Mouse (Mus musculus) left cerebral cortex, adult 2 months (tissue): ENCODE measurements at regions not wholly inside any gene's neighbourhood (a gene's known extent, or its start where the extent isn't known, plus 50 kb on each side); places are given as distances from the start of the nearest gene placed in this dataset.

Source experiments
- DNase-seq, 2 experiments: peaks; one replicate each; pipeline ENCODE4 v3.0.0; 2021 to 2022; ENCODE audit warnings: low spot score in 2 of 2, mixed read lengths in 1 of 2; ENCODE audit errors: extremely low spot score in 1 of 2
- H3K27ac ChIP-seq: fragments of 200-600 bp; 2 replicates; pipeline ENCODE4 v1.8.1; 2022
- H3K4me3 ChIP-seq: fragments of 200-600 bp; 2 replicates; pipeline ENCODE4 v1.8.1; 2022
- CTCF ChIP-seq: fragments of 200-600 bp; IDR thresholded peaks from 2 replicates; pipeline ENCODE4 v1.8.1; 2022; ENCODE audit warnings: antibody characterized with exemption, mild to moderate bottlenecking, moderate library complexity
- intact Hi-C: fragments of 180-260 bp; cut with DNase I; formaldehyde crosslinking; loops from one replicate; pipeline ENCODE4 v1.15.1; 2025

DNA sequence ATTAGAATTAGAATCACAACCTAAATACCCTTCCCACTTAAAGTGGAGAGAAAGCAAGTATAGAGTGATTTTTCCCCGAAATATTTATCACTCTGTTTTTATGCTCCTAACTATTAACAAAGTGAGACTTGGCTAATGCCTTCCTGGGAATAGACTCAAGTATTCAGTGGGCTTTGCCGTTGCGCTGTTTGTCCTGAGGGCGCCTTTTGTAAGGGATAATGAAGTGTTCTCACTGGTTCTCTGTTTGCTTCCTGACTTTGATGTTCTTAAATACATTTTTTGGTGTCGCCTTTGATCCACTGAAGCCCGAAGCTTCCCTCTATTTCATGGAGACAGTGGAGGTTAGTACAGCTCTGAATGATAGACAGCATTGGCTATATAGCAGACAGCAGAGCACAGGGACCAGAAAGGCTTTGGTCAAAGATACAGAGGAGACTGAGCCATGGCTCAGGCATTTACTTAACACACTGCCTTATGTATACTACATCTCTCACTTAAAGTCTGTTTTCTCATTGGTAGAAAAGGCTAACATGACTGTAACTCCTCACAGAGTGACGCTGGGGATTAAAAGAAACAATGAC is 63.0 kb upstream of the Stxbp6 start:
- no peak for DNase-seq
- H3K4me3 ChIP-seq: no peak overlapping the region
- intact Hi-C loops: no loop called here
- TF ChIP-seq CTCF: no peak
- no peak overlapping the region for H3K27ac ChIP-seq

DNA sequence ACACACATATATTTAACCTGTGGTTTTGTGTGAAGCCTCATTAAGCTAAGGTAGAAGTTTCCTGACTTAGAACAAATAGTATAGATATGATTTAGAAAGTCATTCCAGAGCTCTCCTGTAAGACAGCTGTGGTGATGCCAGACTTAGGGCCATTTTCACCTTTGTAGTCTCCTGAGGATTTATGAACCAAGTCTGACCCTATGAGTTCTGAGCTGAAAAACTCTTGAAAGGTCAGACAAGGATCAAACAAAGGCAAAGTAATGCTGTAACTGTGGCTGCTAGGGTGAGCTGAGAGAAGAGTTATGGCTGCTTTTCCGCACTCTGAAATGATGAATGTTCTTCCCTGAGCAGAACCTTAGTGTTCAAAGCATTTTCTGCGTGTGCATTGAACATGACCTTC is 58.9 kb upstream of the Stxbp6 start:
- Histone ChIP-seq H3K4me3 (no peak overlapping the region), H3K27ac (no peak overlapping the region)
- no peak for DNase-seq
- TF ChIP-seq CTCF: no peak
- intact Hi-C loops: no loop called here

GRCm38 (mm10) chr12:45131139-45131538 is 56.6 kb upstream of the Stxbp6 start:
- no peak overlapping the region for H3K27ac ChIP-seq
- intact Hi-C loops: no loop called here
- no peak for TF ChIP-seq CTCF
- no peak for DNase-seq
- no peak overlapping the region for H3K4me3 ChIP-seq

DNA sequence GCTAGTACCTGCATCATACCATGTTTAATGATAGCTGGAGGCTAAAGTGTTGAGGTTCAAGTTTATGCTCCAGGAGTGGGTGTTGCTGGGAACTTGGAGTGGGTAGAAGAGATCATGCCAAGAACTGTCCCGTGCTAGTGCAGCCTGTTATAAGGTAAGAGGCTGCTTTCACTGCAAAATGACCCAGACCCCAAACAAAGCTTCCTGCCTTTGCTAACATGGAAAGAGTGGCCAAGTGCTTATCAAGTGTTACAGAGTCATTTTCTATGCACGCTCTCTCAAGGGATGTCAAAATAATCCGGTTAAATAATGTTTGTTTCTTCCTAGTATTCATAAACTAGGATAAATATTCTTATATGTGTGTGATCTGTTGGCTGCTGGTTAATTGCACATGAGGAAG is 51.4 kb upstream of the Stxbp6 start:
- H3K27ac ChIP-seq: no peak overlapping the region; the same call in 1 of the 2 replicates
- no peak for DNase-seq
- TF ChIP-seq CTCF: no peak
- H3K4me3 ChIP-seq: no peak overlapping the region
- intact Hi-C loops: no loop called here
